Mouse (Mus musculus) urinary bladder, adult 2 months (tissue): ENCODE results near the gene Dcst1. TPM values are rescaled to one million over a fixed set of nuclear protein-coding genes. Genes with fewer than 3 reads are reported as not detected.

Experiments
- DNase-seq: peaks from one replicate; pipeline ENCODE4 v3.0.0; 2022; ENCODE audit warnings: low spot score
- polyA plus RNA-seq: library from polyadenylated mRNA; depleted of rRNA; stranded (reverse); fragments of >200 nt; gene quantifications from 2 replicates; pipeline ENCODE4 v1.2.3, GENCODE M21; 2012; rRNA removed

The Dcst1 gene
- 0.07 and 0.33 TPM in 2 replicates for polyA plus RNA-seq

- no peak for DNase-seq
Observed at GRCm38 (mm10) chr3:89365153-89365485, at the start of gene Dcst1. Gene Dcst1 (minus strand): TSS chr3:89365253.

DNA sequence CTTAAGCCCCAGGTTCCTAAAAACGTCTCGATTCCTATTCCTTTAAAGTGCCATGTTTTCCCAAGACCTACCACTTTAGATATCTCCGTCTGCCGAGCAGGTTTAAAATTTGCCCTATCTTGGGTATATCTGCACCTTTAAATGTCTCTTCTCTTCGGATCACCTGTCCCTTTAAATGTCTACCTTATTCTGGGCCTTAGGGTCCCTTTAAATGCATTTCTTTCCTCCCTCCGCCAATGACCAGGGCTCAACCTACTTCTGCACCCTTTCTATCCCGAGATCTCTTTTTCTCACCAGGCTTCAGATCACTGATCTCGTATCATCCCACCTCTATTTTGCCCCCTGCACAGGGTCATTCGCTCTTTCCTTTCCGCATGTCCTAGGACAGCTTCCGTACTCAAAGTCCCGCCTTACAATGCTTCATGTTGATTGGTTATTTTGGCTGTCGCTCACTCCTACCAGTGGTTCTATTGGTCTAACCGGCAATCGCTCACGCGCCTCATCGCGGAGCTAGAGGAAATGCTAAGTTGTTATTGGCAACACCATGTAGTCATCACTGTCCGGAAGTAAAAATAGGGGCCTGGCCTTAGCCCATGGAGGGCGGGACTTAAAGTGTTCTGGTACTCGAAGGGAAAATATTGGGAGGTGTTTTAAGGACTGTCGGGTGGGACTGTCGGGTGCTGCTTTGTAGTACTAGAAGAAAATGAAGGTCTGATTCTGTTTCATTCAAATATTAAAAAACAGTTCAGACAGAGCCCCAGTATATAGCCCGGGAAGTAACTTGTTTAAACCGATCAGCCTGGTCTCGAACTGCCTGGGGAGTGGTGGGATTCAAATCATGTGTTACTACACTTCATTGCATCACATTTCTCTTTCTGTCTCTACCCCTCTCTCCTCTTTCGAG lies 46.7 kb upstream of the Dcst1 start, which contains the start of gene Flad1:
Gene Flad1 (minus strand): TSS at position 381 of the 904 bp plus-strand sequence.
- peak; percentile 82 for DNase-seq

GRCm38 (mm10) chr3:89410864-89411263 lies 45.8 kb upstream of the Dcst1 start:
- DNase-seq: no peak

DNA sequence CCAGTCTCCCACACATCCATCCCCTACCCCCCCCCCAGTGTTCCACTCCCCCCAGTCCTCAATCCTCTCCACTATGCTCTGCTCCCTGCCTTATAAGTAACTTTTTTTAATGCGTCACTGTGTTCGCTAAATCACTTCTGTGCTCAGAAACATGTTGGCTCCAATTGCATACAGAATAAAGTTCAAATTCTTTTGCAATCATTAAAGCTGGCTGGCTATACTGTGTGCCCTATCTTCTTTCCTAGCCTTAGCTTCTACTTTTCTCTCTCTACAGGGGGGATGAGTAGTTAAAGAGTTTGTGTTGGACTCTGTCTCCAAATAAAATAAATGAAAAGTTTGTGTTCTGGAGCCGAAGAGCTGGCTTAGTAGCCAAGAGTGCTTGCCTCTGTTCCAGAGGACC lies 44.6 kb upstream of the Dcst1 start:
- DNase-seq: no peak

GRCm38 (mm10) chr3:89408448-89408847 lies 43.4 kb upstream of the Dcst1 start:
- no peak for DNase-seq

GRCm38 (mm10) chr3:89406887-89407286 lies 41.8 kb upstream of the Dcst1 start:
- DNase-seq: no peak

GRCm38 (mm10) chr3:89402693-89403092 lies 37.6 kb upstream of the Dcst1 start, which contains the start of gene Lenep:
Gene Lenep (minus strand): TSS chr3:89402793.
- no peak for DNase-seq

DNA sequence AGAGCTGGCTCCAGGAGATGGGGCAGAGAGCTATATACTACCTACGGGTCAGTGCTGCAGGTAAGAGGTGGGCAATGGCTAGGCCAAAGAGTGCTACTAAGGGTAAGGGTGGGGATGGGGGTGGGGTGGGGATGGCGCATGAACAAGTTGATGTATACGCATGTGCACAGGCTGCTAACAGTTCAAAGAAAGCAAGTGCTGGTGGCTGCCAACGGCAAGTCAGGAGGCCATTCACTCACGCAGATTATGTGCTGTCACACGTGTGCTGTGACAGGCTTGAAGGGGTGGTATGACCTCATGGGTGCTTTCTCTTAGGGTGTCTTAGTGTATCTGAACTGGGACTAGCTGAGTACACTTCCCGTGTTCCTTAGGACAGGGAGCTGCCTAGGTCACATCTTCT lies 36.3 kb upstream of the Dcst1 start:
- DNase-seq: no peak

DNA sequence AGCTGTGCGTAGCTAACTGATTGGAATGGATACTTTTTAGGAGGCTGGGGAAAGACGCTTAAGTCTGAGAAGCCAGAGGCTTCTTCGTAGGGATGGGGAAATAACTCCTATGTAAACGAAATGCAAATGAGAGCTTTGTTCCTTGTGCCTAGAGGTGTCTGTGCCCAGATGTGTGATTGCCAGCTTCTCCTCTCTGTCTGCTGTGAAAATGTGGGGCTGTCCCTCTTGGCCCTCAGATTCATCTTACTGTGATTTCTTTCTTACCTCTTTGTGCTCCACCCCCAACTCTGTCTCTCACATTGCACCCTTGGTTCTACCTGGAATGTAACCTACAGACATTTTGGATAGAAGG lies 31.6 kb upstream of the Dcst1 start:
- no peak for DNase-seq

DNA sequence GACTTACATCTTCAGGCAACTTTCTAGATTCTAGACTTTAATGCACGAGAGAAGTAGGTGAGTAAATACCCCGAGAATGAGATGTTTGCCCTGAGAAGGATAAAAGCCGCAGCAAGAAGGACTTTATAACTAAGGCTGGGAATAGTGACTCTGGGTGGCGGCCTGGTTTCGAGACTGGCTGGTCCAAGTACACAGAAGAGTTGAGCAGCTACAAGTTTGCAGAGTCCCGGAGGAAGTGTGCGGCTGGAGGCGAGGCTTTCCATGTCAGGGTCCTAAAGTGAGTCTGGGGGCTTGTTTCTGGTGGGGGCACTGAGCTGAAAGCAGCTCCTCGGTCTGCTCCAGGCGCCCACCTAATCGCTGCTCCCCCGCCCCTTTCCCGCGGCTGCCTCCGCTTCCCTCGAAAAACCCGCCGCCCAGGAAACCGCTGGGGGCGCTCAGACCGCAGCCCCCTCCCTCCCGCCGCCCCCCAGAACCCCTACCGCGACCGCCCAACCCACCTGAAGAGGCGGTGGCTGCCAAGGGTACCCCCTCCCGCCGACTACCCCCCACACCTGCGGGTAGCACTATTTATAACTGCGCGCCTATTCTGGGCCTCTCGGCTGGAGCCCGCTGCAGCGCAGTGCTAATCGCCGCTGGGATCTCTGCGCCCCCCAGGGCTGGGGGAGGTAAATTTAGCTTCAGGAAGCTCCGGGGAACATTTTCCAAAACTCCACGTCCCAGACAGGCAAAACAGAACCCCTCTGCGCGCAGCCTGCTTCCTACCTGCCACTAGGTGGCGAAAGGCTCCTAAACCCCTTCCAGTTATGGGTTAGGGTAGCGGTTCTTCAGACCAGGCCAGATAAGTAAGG lies 31.0 kb upstream of the Dcst1 start:
- peak; percentile 41 for DNase-seq

DNA sequence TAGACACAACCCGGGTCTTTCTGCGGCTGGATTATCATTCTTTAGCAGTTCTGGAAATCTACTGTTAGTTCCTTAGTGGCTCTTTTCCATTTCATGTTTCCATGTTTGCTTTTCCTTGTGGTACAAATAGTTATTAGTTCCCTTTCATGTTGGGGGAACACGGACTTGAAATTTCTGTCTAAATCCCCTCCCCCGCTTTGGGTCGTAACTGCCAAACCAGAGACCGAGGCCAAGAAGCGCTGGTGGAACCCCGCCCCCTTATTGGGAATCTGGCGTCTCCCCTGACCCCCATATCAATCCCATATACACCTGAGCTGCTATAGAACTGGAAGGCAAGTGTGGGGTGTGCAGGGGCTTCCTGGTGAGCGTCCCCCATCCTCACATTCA lies 30.4 kb upstream of the Dcst1 start:
- no peak for DNase-seq

- DNase-seq: peak; percentile 60
Observed at GRCm38 (mm10) chr3:89394894-89395256, 29.8 kb upstream of the Dcst1 start.

DNA sequence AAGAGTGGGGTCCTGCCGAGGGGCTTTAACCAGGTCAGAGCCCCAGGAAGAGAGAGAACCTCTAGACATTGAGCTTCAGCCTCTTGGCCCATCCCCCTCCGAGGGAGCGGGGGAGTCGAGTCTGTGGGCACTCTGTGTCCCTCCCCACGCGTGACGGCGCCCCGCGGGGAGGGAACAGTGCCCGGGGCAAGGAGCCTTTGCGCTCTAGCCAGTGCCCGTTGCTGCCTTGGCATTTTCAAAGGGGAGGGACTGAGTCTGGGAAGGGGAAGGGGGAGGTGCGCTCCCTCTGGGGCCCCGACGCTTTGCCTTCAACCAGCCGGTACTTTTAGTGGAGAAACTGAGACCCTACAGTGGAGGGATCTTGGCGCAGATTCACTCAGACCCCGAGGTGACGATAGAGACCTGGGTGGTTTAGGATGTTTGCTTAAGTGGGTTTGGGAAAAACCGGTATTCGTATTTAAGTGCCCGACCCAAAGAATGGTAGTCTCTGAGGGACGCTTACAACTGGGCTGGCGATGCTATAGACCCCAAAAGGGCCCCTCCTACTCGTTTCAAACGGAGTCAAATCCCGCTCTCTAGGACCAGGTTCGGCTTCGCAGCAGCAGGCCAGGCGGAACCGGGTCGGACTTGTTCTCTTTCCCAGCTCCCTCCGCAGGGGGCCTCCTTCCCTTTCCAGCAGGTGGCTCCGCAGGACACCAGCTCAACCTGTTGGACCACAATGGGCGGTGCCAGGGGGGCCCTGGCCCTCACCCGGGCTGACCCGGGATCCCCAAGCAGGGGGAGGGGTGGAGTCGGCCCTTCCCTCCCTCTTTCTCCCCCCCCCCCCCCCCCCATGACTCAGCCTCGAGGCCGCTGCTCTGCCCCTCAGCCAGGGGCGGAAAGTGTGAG lies 29.2 kb upstream of the Dcst1 start, which contains the start of gene Zbtb7b:
Gene Zbtb7b (minus strand): TSS at position 771 of the 888 bp plus-strand sequence.
- DNase-seq: peak; percentile 82

DNA sequence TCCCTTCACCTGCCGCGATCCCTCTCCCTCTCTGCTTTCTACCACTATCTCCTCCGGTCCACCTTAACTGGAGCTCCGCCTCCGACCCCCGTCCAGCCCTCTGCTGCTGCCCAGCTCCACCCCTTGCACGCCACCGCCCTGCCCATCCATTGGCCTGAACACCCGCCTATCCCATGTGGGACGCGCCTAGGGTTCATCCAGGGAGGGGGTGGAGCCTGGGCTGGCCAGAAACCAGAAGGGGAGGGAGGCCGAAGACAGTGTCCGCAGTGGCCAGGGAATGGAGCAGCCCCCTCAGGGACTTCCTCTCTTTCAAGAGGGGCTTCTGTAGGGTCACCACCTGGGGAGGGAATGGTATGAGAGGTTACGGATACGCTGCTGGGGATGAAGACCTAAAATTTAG lies 28.6 kb upstream of the Dcst1 start:
- peak; percentile 94 for DNase-seq

DNA sequence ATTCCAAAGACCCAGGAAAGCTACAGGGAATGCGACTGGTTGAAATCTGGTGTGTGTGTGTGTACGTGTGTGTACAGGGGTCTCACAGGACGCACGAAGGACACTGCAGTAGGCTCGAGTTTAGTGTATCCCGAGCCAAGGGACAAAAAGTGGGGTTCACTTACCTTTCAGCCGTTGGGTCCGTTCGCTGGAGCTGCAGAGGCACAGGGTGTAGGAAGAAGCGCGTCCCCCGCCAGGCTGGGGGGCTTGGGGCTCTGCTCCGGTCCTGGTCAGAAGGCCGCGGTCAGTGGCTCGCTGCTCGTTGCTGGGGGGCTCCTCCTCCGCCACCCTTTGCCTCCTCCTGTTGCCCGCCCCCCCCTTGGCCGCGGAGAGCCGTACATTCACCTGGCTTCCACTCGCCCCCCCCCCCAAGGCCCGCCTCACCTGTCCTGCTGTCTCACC lies 27.8 kb upstream of the Dcst1 start:
- peak; percentile 55 for DNase-seq

DNA sequence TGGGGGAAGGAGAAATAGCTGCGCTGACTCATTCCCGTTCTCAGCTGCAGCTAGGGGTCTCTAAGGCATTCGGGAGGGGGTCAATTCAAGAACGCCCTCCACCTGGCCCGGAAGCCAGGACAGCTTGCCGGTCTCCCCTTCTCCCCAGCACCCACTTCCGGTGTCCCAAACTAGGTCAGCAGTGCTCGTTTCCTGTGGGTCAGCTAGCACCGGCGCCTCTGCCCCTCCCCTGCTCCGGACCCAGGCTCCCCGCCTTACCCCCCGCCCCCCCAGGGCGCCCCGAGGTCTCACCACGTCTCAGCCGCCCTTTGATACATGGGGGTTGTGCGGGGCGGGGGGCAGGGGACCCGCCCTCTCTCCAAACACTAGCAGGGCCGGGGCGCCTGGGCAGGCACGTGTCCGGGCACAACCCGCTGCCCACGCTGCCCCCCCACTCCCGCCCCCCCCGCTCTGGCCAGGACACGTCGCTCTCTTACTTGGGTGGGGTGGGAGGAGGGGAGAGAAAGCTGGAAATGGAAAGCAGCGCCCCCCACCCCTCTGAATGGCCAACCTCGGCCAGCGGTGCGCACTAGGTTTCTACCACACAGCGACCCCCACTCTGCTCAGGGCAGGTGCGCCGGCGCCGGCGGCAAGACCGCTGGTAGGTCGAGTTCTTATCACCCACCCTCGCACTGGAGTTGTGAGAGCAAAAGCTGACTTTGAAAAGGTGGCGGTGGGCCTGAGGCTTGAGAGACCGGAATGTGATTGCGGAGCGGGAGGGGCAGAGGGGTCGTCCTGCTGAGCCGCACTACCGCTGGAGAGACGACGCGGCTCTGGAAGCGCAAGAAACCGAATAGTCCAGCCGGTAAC lies 26.8 kb upstream of the Dcst1 start:
- DNase-seq: peak; percentile 70

- peak; percentile 48 for DNase-seq
Observed at GRCm38 (mm10) chr3:89390699-89391662, 25.9 kb upstream of the Dcst1 start.

DNA sequence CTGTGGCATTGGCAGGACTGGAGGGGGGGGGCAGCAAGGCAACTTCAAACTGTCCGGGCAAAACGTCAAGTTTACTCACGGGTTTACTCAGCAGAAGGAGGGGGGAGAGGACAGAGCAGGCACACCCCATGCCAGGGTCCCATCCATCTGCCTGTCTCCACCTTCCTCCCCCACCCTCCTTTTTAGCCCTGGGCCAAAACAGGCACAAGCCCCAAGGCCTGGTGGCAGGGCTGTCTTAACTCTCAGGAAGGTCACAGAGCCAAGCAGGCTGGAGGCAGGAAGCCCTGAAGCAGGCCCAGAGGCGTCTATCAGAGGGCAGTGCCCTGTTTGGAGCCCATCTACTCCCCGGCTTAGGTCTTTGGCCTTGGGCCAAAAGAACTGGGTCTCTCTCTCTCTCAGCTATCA lies 25.1 kb upstream of the Dcst1 start:
- DNase-seq: peak; percentile 51
